Comparison of ENCODE assay signal across 11 mouse cellular contexts in genomic region chr9:20664366-20664765, GRCm38 (mm10). TPM values are rescaled to one million over a fixed set of nuclear protein-coding genes. Genes with fewer than 3 reads are reported as not detected.
DNase-seq lines count a peak whose midpoint lies in the region; ATAC-seq lines count a peak whose summit lies in the region.
"Had no signal": no experiment of that assay in that cellular context is flagged by ENCODE, and none has a peak within 500 bp of the region (broad histone marks: within the 10 kb centered on the region; RNA-seq: fewer than 3 reads in every experiment).

No protein-coding gene starts in this region.

- H3K9ac ChIP-seq in kidney, embryonic 14.5 days (ENCODE audit: low read depth, low read length): no peak overlapping the region
- H3K9ac ChIP-seq in forebrain, embryonic 13.5 days: peak overlapping the region; percentile 46
- H3K9ac ChIP-seq in midbrain, embryonic 15.5 days: no peak overlapping the region

- WGBS in kidney, embryonic 14.5 days: 15% methylated on average over 2 of the region's 2 CpGs
- WGBS in forebrain, embryonic 13.5 days: 41% methylated on average over 2 of the region's 2 CpGs
- WGBS in midbrain, embryonic 15.5 days: 38% methylated on average over 2 of the region's 2 CpGs

- no peaks in the 10 kb centered on the region for H3K27me3 ChIP-seq in kidney, embryonic 14.5 days (ENCODE audit: control insufficient read depth, insufficient read depth, low read length)
- no peaks in the 10 kb centered on the region for H3K27me3 ChIP-seq in forebrain, embryonic 13.5 days
- H3K27me3 ChIP-seq in midbrain, embryonic 15.5 days (replicated peaks): no peaks in the 10 kb centered on the region

- H3K27ac ChIP-seq in kidney, embryonic 14.5 days (ENCODE audit: low read depth, low read length): no peak overlapping the region
- peak overlapping the region; percentile 91 for H3K27ac ChIP-seq in forebrain, embryonic 13.5 days
- peak overlapping the region; percentile 63 for H3K27ac ChIP-seq in midbrain, embryonic 15.5 days
- H3K27ac ChIP-seq: stomach, postnatal 0 days had no signal

- peaks cover 52% of the 10 kb centered on the region for H3K36me3 ChIP-seq in kidney, embryonic 14.5 days (ENCODE audit: control insufficient read depth, insufficient read depth, low read length)
- peaks cover 61% of the 10 kb centered on the region for H3K36me3 ChIP-seq in forebrain, embryonic 13.5 days (ENCODE audit: poor library complexity, severe bottlenecking)
- peaks cover 16% of the 10 kb centered on the region for H3K36me3 ChIP-seq in midbrain, embryonic 15.5 days (replicated peaks)

- H3K4me2 ChIP-seq in kidney, embryonic 14.5 days (replicated peaks; ENCODE audit: low read depth, low read length): no peak overlapping the region
- H3K4me2 ChIP-seq in forebrain, embryonic 13.5 days: no peak overlapping the region
- no peak overlapping the region for H3K4me2 ChIP-seq in midbrain, embryonic 15.5 days
- H3K4me2 ChIP-seq: liver, embryonic 11.5 days had no signal

- no peak overlapping the region for H3K4me3 ChIP-seq in kidney, embryonic 14.5 days (ENCODE audit: low read length)
- H3K4me3 ChIP-seq in forebrain, embryonic 13.5 days: no peak overlapping the region
- no peak overlapping the region for H3K4me3 ChIP-seq in midbrain, embryonic 15.5 days

- ATAC-seq in kidney, embryonic 14.5 days (ENCODE audit: low FRiP score, low TSS enrichment): peak; percentile 20
- ATAC-seq in forebrain, embryonic 13.5 days: peak; percentile 10; the same call in 1 of the 2 replicates
- no peak for ATAC-seq in midbrain, embryonic 15.5 days (replicated peaks)

- H3K9me3 ChIP-seq in kidney, embryonic 14.5 days (ENCODE audit: control insufficient read depth, low read length): no peaks in the 10 kb centered on the region
- no peaks in the 10 kb centered on the region for H3K9me3 ChIP-seq in forebrain, embryonic 13.5 days (replicated peaks)
- H3K9me3 ChIP-seq in midbrain, embryonic 15.5 days: no peaks in the 10 kb centered on the region

- no peak for DNase-seq in kidney, adult 11 months
- DNase-seq in layer of hippocampus, adult 11-12 months (ENCODE audit: low spot score): peak; percentile 67
- no peak for DNase-seq in heart, adult 11 months
- no peak for DNase-seq in heart, adult 9 months (ENCODE audit: low spot score in 2 of 2)
- no peak for DNase-seq in kidney, adult 8-10 months
- DNase-seq: kidney, postnatal 14 days had no signal

- H3K4me1 ChIP-seq in kidney, embryonic 14.5 days (ENCODE audit: control insufficient read depth, insufficient read depth, low read length): peaks cover 12% of the 10 kb centered on the region; the same call in 1 of the 2 replicates
- H3K4me1 ChIP-seq in forebrain, embryonic 13.5 days: peaks cover 44% of the 10 kb centered on the region
- H3K4me1 ChIP-seq in midbrain, embryonic 15.5 days: peaks cover 38% of the 10 kb centered on the region

RNA-seq across cellular contexts. Expression of gene Pin1, which starts 12.5 kb away (rescaled TPM):
- 57.9 and 70.0 TPM in 2 replicates for polyA plus RNA-seq in kidney, embryonic 14.5 days (2014; fragmentation: Nextera tagmentation; extraction: Ambion mirVana)
- polyA plus RNA-seq in forebrain, embryonic 13.5 days (2015; fragmentation: Nextera tagmentation; extraction: Ambion mirVana): 64.8 and 68.3 TPM in 2 replicates
- polyA plus RNA-seq in midbrain, embryonic 15.5 days (2015; fragmentation: Nextera tagmentation; extraction: Ambion mirVana): 65.0 and 68.4 TPM in 2 replicates

RNA-seq across cellular contexts. Expression of gene Fbxl12, which starts 19.8 kb away (rescaled TPM):
- 14.6 and 16.8 TPM in 2 replicates for polyA plus RNA-seq in kidney, embryonic 14.5 days (2014; fragmentation: Nextera tagmentation; extraction: Ambion mirVana)
- 15.0 and 15.4 TPM in 2 replicates for polyA plus RNA-seq in forebrain, embryonic 13.5 days (2015; fragmentation: Nextera tagmentation; extraction: Ambion mirVana)
- 16.0 and 17.8 TPM in 2 replicates for polyA plus RNA-seq in midbrain, embryonic 15.5 days (2015; fragmentation: Nextera tagmentation; extraction: Ambion mirVana)

RNA-seq across cellular contexts. Expression of gene Ubl5, which starts 21.7 kb away (rescaled TPM):
- polyA plus RNA-seq in kidney, embryonic 14.5 days (2014; fragmentation: Nextera tagmentation; extraction: Ambion mirVana): 375 and 531 TPM in 2 replicates
- polyA plus RNA-seq in forebrain, embryonic 13.5 days (2015; fragmentation: Nextera tagmentation; extraction: Ambion mirVana): 533 and 604 TPM in 2 replicates
- polyA plus RNA-seq in midbrain, embryonic 15.5 days (2015; fragmentation: Nextera tagmentation; extraction: Ambion mirVana): 411 and 447 TPM in 2 replicates
